Mouse (Mus musculus) liver, embryonic 15.5 days (tissue): Measurements from ENCODE around the gene Cep290. TPM values are rescaled to one million over a fixed set of nuclear protein-coding genes. Genes with fewer than 3 reads are reported as not detected.

Experiments
- ATAC-seq: fragments of 200-750 bp; cut with Nextera tagmentation; 2 replicates; pipeline ENCODE4 v1.8.0; 2017; ENCODE audit warnings: moderate number of reproducible peaks, mild to moderate bottlenecking, moderate library complexity; ENCODE audit not compliant: insufficient read depth
- H3K27ac ChIP-seq: fragments of 300-500 bp; sonication (generic); replicated peaks from 2 replicates; pipeline ENCODE4 v1.5.1; 2015; ENCODE audit warnings: mild to moderate bottlenecking, inconsistent platforms
- H3K27me3 ChIP-seq: fragments of 300-500 bp; sonication (generic); 2 replicates; pipeline ENCODE4 v1.6.1; 2015; ENCODE audit warnings: mild to moderate bottlenecking, inconsistent platforms
- H3K36me3 ChIP-seq: fragments of 300-500 bp; sonication (generic); replicated peaks from 2 replicates; pipeline ENCODE4 v1.6.1; 2015; ENCODE audit warnings: moderate library complexity, mild to moderate bottlenecking, inconsistent platforms
- H3K4me1 ChIP-seq: fragments of 300-500 bp; sonication (generic); replicated peaks from 2 replicates; pipeline ENCODE4 v1.6.1; 2015; ENCODE audit warnings: inconsistent platforms
- H3K4me2 ChIP-seq: fragments of 300-500 bp; sonication (generic); 2 replicates; pipeline ENCODE4 v1.6.1; 2015; ENCODE audit warnings: moderate library complexity, mild to moderate bottlenecking, inconsistent platforms
- H3K4me3 ChIP-seq: fragments of 300-500 bp; sonication (generic); replicated peaks from 2 replicates; pipeline ENCODE4 v1.5.1; 2015; ENCODE audit warnings: mild to moderate bottlenecking, inconsistent platforms
- H3K9ac ChIP-seq: fragments of 300-500 bp; sonication (generic); 2 replicates; pipeline ENCODE4 v1.6.1; 2015; ENCODE audit warnings: moderate library complexity, mild to moderate bottlenecking, inconsistent platforms
- H3K9me3 ChIP-seq: fragments of 300-500 bp; sonication (generic); replicated peaks from 2 replicates; pipeline ENCODE4 v1.6.1; 2016; ENCODE audit warnings: inconsistent platforms
- WGBS: fragments of 180-500 bp; shearing (Covaris S2); methylation state at CpG from one replicate; pipeline ENCODE4 v1.1.7; 2015; ENCODE audit warnings: mixed read lengths; ENCODE audit not compliant: insufficient replicate concordance; 5-methylcytosine and 5-hydroxymethylcytosine counted together
- polyA plus RNA-seq: library from polyadenylated mRNA; unstranded; fragments of >200 nt; fragmentation: Nextera tagmentation; extraction: Ambion mirVana; gene quantifications from 2 replicates; pipeline ENCODE4 v1.2.1, GENCODE M21; 2015

The Cep290 gene
- polyA plus RNA-seq: 2.5 and 3.0 TPM in 2 replicates

- H3K4me3 ChIP-seq: peak within 1 kb of the TSS; percentile 93
- peak within 1 kb of the TSS; percentile 85 for H3K9ac ChIP-seq
- peaks cover 13% of the 10 kb centered on the region for H3K4me1 ChIP-seq
- no peaks in the 10 kb centered on the region for H3K27me3 ChIP-seq
- under 1% methylated on average over 63 of the region's 63 CpGs for WGBS
- H3K36me3 ChIP-seq: peaks cover 8% of the 10 kb centered on the region; the same call in 1 of the 2 replicates
- peak within 1 kb of the TSS; percentile 85 for H3K27ac ChIP-seq
- peak within 1 kb of the TSS; percentile 90 for H3K4me2 ChIP-seq
- H3K9me3 ChIP-seq: no peaks in the 10 kb centered on the region
- peak; percentile 97 for ATAC-seq
Measured at GRCm38 (mm10) chr10:100487097-100487978, at the start of gene Cep290, which contains the start of gene Tmtc3. Cep290 (plus strand) TSS chr10:100487558. Tmtc3 (minus strand) TSS chr10:100487350.

- H3K4me1 ChIP-seq: no peaks in the 10 kb centered on the region
- no peak overlapping the region for H3K4me2 ChIP-seq
- H3K4me3 ChIP-seq: no peak overlapping the region
- H3K27me3 ChIP-seq: no peaks in the 10 kb centered on the region
- H3K27ac ChIP-seq: no peak overlapping the region
- peaks cover 39% of the 10 kb centered on the region for H3K36me3 ChIP-seq
- ATAC-seq: no peak
- no peak overlapping the region for H3K9ac ChIP-seq
- no peaks in the 10 kb centered on the region for H3K9me3 ChIP-seq
Measured at GRCm38 (mm10) chr10:100449394-100449793, 38.0 kb upstream of the Cep290 start.

- Histone ChIP-seq H3K27me3 (no peaks in the 10 kb centered on the region), H3K4me3 (no peak overlapping the region), H3K9me3 (no peaks in the 10 kb centered on the region), H3K4me2 (no peak overlapping the region), H3K4me1 (no peaks in the 10 kb centered on the region), H3K9ac (no peak overlapping the region), H3K27ac (no peak overlapping the region), H3K36me3 (peaks cover 30% of the 10 kb centered on the region)
- no peak for ATAC-seq
Measured at GRCm38 (mm10) chr10:100460515-100460914, 26.8 kb upstream of the Cep290 start.

GRCm38 (mm10) chr10:100475040-100475439 is 12.3 kb upstream of the Cep290 start:
- Histone ChIP-seq H3K9ac (no peak overlapping the region), H3K27ac (no peak overlapping the region), H3K4me1 (no peaks in the 10 kb centered on the region), H3K9me3 (no peaks in the 10 kb centered on the region), H3K27me3 (no peaks in the 10 kb centered on the region), H3K4me2 (no peak overlapping the region), H3K36me3 (peaks cover 42% of the 10 kb centered on the region), H3K4me3 (no peak overlapping the region)
- no peak for ATAC-seq
- WGBS: 48% methylated on average over 3 of the region's 3 CpGs

- no peaks in the 10 kb centered on the region for H3K9me3 ChIP-seq
- no peak overlapping the region for H3K27ac ChIP-seq
- H3K36me3 ChIP-seq: peaks cover 31% of the 10 kb centered on the region
- no peak for ATAC-seq
- no peaks in the 10 kb centered on the region for H3K4me1 ChIP-seq
- no peak overlapping the region for H3K9ac ChIP-seq
- H3K4me2 ChIP-seq: no peak overlapping the region
- H3K27me3 ChIP-seq: no peaks in the 10 kb centered on the region
- WGBS: 79% methylated on average over 3 of the region's 3 CpGs
- H3K4me3 ChIP-seq: no peak overlapping the region
Measured at GRCm38 (mm10) chr10:100479538-100479937, 7.8 kb upstream of the Cep290 start.

- Histone ChIP-seq H3K4me1 (peaks cover 13% of the 10 kb centered on the region), H3K27me3 (no peaks in the 10 kb centered on the region), H3K4me3 (peak overlapping the region; percentile 93), H3K36me3 (peaks cover 8% of the 10 kb centered on the region; the same call in 1 of the 2 replicates), H3K9me3 (no peaks in the 10 kb centered on the region), H3K27ac (peak overlapping the region; percentile 85), H3K4me2 (peak overlapping the region; percentile 90), H3K9ac (peak overlapping the region; percentile 85)
- peak; percentile 17 for ATAC-seq
- WGBS: 0% methylated on average over 13 of the region's 13 CpGs
Measured at GRCm38 (mm10) chr10:100486701-100487096, 659 bp upstream of the Cep290 start.

- WGBS: 83% methylated on average over 7 of the region's 7 CpGs
- H3K36me3 ChIP-seq: peaks cover 28% of the 10 kb centered on the region
Measured at GRCm38 (mm10) chr10:100491916-100492315, 4.6 kb downstream of the Cep290 start.

GRCm38 (mm10) chr10:100498309-100498708 is 11.0 kb downstream of the Cep290 start:
- Histone ChIP-seq H3K27me3 (no peaks in the 10 kb centered on the region), H3K36me3 (peaks cover 29% of the 10 kb centered on the region), H3K4me2 (peak overlapping the region; percentile 43), H3K4me1 (peaks cover 18% of the 10 kb centered on the region), H3K9me3 (no peaks in the 10 kb centered on the region), H3K9ac (no peak overlapping the region), H3K4me3 (no peak overlapping the region), H3K27ac (peak overlapping the region; percentile 78)
- WGBS: 17% methylated on average over 3 of the region's 3 CpGs
- ATAC-seq: peak; percentile 98

More at GRCm38 (mm10) chr10:100491916-100492315, 4.6 kb downstream of the Cep290 start:
- Histone ChIP-seq H3K9ac (no peak overlapping the region), H3K4me2 (no peak overlapping the region), H3K27ac (no peak overlapping the region), H3K27me3 (no peaks in the 10 kb centered on the region), H3K4me3 (no peak overlapping the region), H3K4me1 (peaks cover 7% of the 10 kb centered on the region), H3K9me3 (no peaks in the 10 kb centered on the region)
- ATAC-seq: no peak

- Histone ChIP-seq H3K4me3 (no peak overlapping the region), H3K27me3 (no peaks in the 10 kb centered on the region), H3K27ac (no peak overlapping the region), H3K9me3 (no peaks in the 10 kb centered on the region), H3K4me2 (no peak overlapping the region), H3K4me1 (peaks cover 5% of the 10 kb centered on the region; the same call in 1 of the 2 replicates), H3K9ac (no peak overlapping the region), H3K36me3 (peaks cover 19% of the 10 kb centered on the region)
- ATAC-seq: peak; percentile 90
- 53% methylated on average over 1 of the region's 1 CpGs for WGBS
Measured at GRCm38 (mm10) chr10:100508170-100508569, 20.8 kb downstream of the Cep290 start.

- peaks cover 17% of the 10 kb centered on the region for H3K36me3 ChIP-seq
- WGBS: 63% methylated on average over 4 of the region's 4 CpGs
- H3K4me2 ChIP-seq: no peak overlapping the region
- H3K27ac ChIP-seq: no peak overlapping the region
- no peaks in the 10 kb centered on the region for H3K27me3 ChIP-seq
- no peak overlapping the region for H3K9ac ChIP-seq
- no peak for ATAC-seq
- peaks cover 15% of the 10 kb centered on the region for H3K4me1 ChIP-seq
- H3K4me3 ChIP-seq: no peak overlapping the region
- H3K9me3 ChIP-seq: no peaks in the 10 kb centered on the region
Measured at GRCm38 (mm10) chr10:100521617-100522016, 34.3 kb downstream of the Cep290 start.

GRCm38 (mm10) chr10:100522330-100522729 is 35.0 kb downstream of the Cep290 start:
- Histone ChIP-seq H3K4me1 (peaks cover 15% of the 10 kb centered on the region), H3K27ac (0 out of 2 replicates have a peak overlapping the region, but pooled peaks have one; percentile 15), H3K9me3 (no peaks in the 10 kb centered on the region), H3K9ac (no peak overlapping the region), H3K4me3 (no peak overlapping the region), H3K36me3 (peaks cover 17% of the 10 kb centered on the region), H3K27me3 (no peaks in the 10 kb centered on the region), H3K4me2 (no peak overlapping the region)
- ATAC-seq: no peak
- 92% methylated on average over 9 of the region's 9 CpGs for WGBS
